9 mouse cellular contexts compared by ENCODE assay signal in genomic region chr10:79532678-79533077, GRCm38 (mm10). TPM values are rescaled to one million over a fixed set of nuclear protein-coding genes. Genes with fewer than 3 reads are reported as not detected.
DNase-seq lines count a peak whose midpoint lies in the region; ATAC-seq and TF ChIP-seq lines count a peak whose summit lies in the region.
"Had no signal": no experiment of that assay in that cellular context is flagged by ENCODE, and none has a peak within 500 bp of the region (broad histone marks: within the 10 kb centered on the region; RNA-seq: fewer than 3 reads in every experiment).

No protein-coding gene starts in this region.

- H3K27ac ChIP-seq in gastrocnemius, adult 2 months, result no peak overlapping the region
- no peak overlapping the region for H3K27ac ChIP-seq in thymus, adult 2 months (ENCODE audit: control insufficient read depth, insufficient read depth, low read length)
- no peak overlapping the region for H3K27ac ChIP-seq in hindbrain, embryonic 15.5 days (replicated peaks)
- no peak overlapping the region for H3K27ac ChIP-seq in macrophage

- H3K4me2 ChIP-seq in hindbrain, embryonic 15.5 days, result peak overlapping the region; percentile 96

- no peaks in the 10 kb centered on the region for H3K9me3 ChIP-seq in hindbrain, embryonic 15.5 days

- 0 out of 2 replicates have a peak, but pooled peaks have one; percentile 1 for ATAC-seq in hindbrain, embryonic 15.5 days (ENCODE audit: low FRiP score, low read depth)

- H3K79me2 ChIP-seq in macrophage (ENCODE audit: inconsistent target), result no peaks in the 10 kb centered on the region

- peak overlapping the region; percentile 84 for H3K4me3 ChIP-seq in gastrocnemius, adult 2 months
- peak overlapping the region; percentile 73; the same call in 1 of the 2 replicates for H3K4me3 ChIP-seq in thymus, adult 2 months (ENCODE audit: control insufficient read depth, insufficient read depth, low read length)
- H3K4me3 ChIP-seq in hindbrain, embryonic 15.5 days, result peak overlapping the region; percentile 60
- peak overlapping the region; percentile 52 for H3K4me3 ChIP-seq in macrophage (ENCODE audit: inconsistent target)

- H3K27me3 ChIP-seq in thymus, adult 2 months (ENCODE audit: control insufficient read depth, insufficient read depth, low read length), result no peaks in the 10 kb centered on the region
- no peaks in the 10 kb centered on the region for H3K27me3 ChIP-seq in hindbrain, embryonic 15.5 days

- no peak for DNase-seq in gastrocnemius, adult 2 months
- DNase-seq in gastrocnemius, postnatal 36 days, result no peak
- no peak for DNase-seq in thymus, adult 2 months
- no peak for DNase-seq in thymus, postnatal 25 days
- DNase-seq in left cerebral cortex, postnatal 25 days (ENCODE audit: low spot score in 2 of 2), result no peak
- no peak for DNase-seq in adrenal gland, postnatal 36 days

- no peak for TF ChIP-seq POLR2A in thymus, adult 2 months (IDR thresholded peaks at IDR 0.05; ENCODE audit: control insufficient read depth, extremely low read depth, insufficient read depth, low read length, poor library complexity)

- H3K9ac ChIP-seq in hindbrain, embryonic 15.5 days, result peak overlapping the region; percentile 66; the same call in 1 of the 2 replicates

- no peaks in the 10 kb centered on the region for H3K36me3 ChIP-seq in thymus, adult 2 months (ENCODE audit: control insufficient read depth, insufficient read depth, low read length)
- no peaks in the 10 kb centered on the region for H3K36me3 ChIP-seq in hindbrain, embryonic 15.5 days
- peaks cover 9% of the 10 kb centered on the region; the same call in 1 of the 2 replicates for H3K36me3 ChIP-seq in macrophage (ENCODE audit: inconsistent target)

- H3K4me1 ChIP-seq in thymus, adult 2 months (replicated peaks; ENCODE audit: control insufficient read depth, insufficient read depth, low read length), result peaks cover 17% of the 10 kb centered on the region
- peaks cover 12% of the 10 kb centered on the region for H3K4me1 ChIP-seq in hindbrain, embryonic 15.5 days (replicated peaks)

- WGBS in thymus, adult 2 months, result 58% methylated on average over 3 of the region's 3 CpGs
- 24% methylated on average over 3 of the region's 3 CpGs for WGBS in hindbrain, embryonic 15.5 days
- 46% methylated on average over 3 of the region's 3 CpGs for WGBS in macrophage (ENCODE audit: missing documents)

- intact Hi-C loops in gastrocnemius, adult 2 months (cut with DNase I), result no loop called here
- intact Hi-C loops in gastrocnemius, postnatal 36 days (cut with DNase I), result no loop called here
- intact Hi-C loops in left cerebral cortex, postnatal 25 days (cut with DNase I), result no loop called here

- no peak for TF ChIP-seq CTCF in gastrocnemius, adult 2 months (IDR thresholded peaks at IDR 0.05)
- TF ChIP-seq CTCF in thymus, adult 2 months (IDR thresholded peaks at IDR 0.05; ENCODE audit: borderline replicate concordance, control insufficient read depth, extremely low read depth, insufficient read depth, low read length, poor library complexity), result no peak

RNA-seq across cellular contexts. Expression of gene Plpp2, which starts 0.9 kb away (rescaled TPM):
- total RNA-seq in gastrocnemius, adult 2 months (2021), result under 1 TPM; 0.71 to 0.73 TPM
- under 1 TPM; 0.56 to 0.96 TPM for total RNA-seq in gastrocnemius, postnatal 36 days (2021)
- 7.5 and 8.7 TPM in 2 replicates for polyA plus RNA-seq in thymus, adult 2 months (2012; rRNA removed)
- 17.7 and 21.9 TPM in 2 replicates for polyA plus RNA-seq in hindbrain, embryonic 15.5 days (2015; fragmentation: Nextera tagmentation; extraction: Ambion mirVana)
- 10 to 100 TPM in 2 of 26 experiments, 1 to 10 TPM in 24; 1.3 to 11.4 (median 5.0) TPM for total RNA-seq in macrophage (2018; cell fraction: chromatin; rRNA removed)
- 10 to 100 TPM in 15 of 26 experiments, 1 to 10 TPM in 11; 6.1 to 21.1 (median 12.6) TPM for total RNA-seq in macrophage (2018; cell fraction: cytosol; rRNA removed)
- total RNA-seq in macrophage (2018; cell fraction: nucleus; rRNA removed), result 10 to 100 TPM in 11 of 26 experiments, 1 to 10 TPM in 15; 5.2 to 19.4 (median 9.1) TPM
- polyA plus RNA-seq in macrophage (2018), result 5.9 to 18.3 TPM (median 17.5 TPM) in 3 replicates
- total RNA-seq in left cerebral cortex, postnatal 25 days (2021), result 1 to 10 TPM; 2.3 to 4.3 TPM
- 10 to 100 TPM; 20.2 to 38.2 TPM for total RNA-seq in adrenal gland, postnatal 36 days (2021)

RNA-seq across cellular contexts. Expression of gene Mier2, which starts 22.3 kb away (rescaled TPM):
- total RNA-seq in gastrocnemius, adult 2 months (2021), result 10 to 100 TPM; 15.8 to 18.9 TPM
- 10 to 100 TPM; 14.0 to 15.2 TPM for total RNA-seq in gastrocnemius, postnatal 36 days (2021)
- 214 and 215 TPM in 2 replicates for polyA plus RNA-seq in thymus, adult 2 months (2012; rRNA removed)
- polyA plus RNA-seq in hindbrain, embryonic 15.5 days (2015; fragmentation: Nextera tagmentation; extraction: Ambion mirVana), result 64.8 and 75.6 TPM in 2 replicates
- total RNA-seq in macrophage (2018; cell fraction: chromatin; rRNA removed), result 10 to 100 TPM; 21.6 to 80.1 (median 46.1) TPM
- 10 to 100 TPM in 17 of 26 experiments, 1 to 10 TPM in 9; 4.2 to 16.8 (median 11.8) TPM for total RNA-seq in macrophage (2018; cell fraction: cytosol; rRNA removed)
- 10 to 100 TPM; 13.6 to 74.0 (median 23.2) TPM for total RNA-seq in macrophage (2018; cell fraction: nucleus; rRNA removed)
- polyA plus RNA-seq in macrophage (2018), result 4.8 to 16.5 TPM (median 12.6 TPM) in 3 replicates
- total RNA-seq in left cerebral cortex, postnatal 25 days (2021), result 10 to 100 TPM; 48.2 to 48.4 TPM
- total RNA-seq in adrenal gland, postnatal 36 days (2021), result 10 to 100 TPM; 30.4 to 33.4 TPM

RNA-seq across cellular contexts. Expression of gene Theg, which starts 54.5 kb away (rescaled TPM):
- not detected for total RNA-seq in gastrocnemius, adult 2 months (2021)
- total RNA-seq in gastrocnemius, postnatal 36 days (2021), result not detected
- not detected in 2 replicates for polyA plus RNA-seq in thymus, adult 2 months (2012; rRNA removed)
- polyA plus RNA-seq in hindbrain, embryonic 15.5 days (2015; fragmentation: Nextera tagmentation; extraction: Ambion mirVana), result not detected in 2 replicates
- not detected for total RNA-seq in macrophage (2018; cell fraction: chromatin; rRNA removed)
- not detected for total RNA-seq in macrophage (2018; cell fraction: cytosol; rRNA removed)
- total RNA-seq in macrophage (2018; cell fraction: nucleus; rRNA removed), result not detected
- not detected in 3 replicates for polyA plus RNA-seq in macrophage (2018)
- total RNA-seq in left cerebral cortex, postnatal 25 days (2021), result not detected
- not detected for total RNA-seq in adrenal gland, postnatal 36 days (2021)
- total RNA-seq: hematopoietic stem cell, adult 5-6 weeks had no signal

Comparison
In these comparisons a context has a peak if more than half of its experiments do, and no peak if none do; other contexts are left out.
1. RNA of gene Plpp2, which starts 0.9 kb away (total RNA-seq): 20.2 to 38.2 TPM in adrenal gland, postnatal 36 days; 2.3 to 4.3 TPM in left cerebral cortex, postnatal 25 days, 0.56 to 0.96 TPM in gastrocnemius, postnatal 36 days and 0.71 to 0.73 TPM in gastrocnemius, adult 2 months; every median in the first group is over 4 times any median in the second.
2. Peak in every context shown above with its lines, with median percentiles within 50 percentile points of each other: H3K4me3 ChIP-seq.